In the genomic region with DNA sequence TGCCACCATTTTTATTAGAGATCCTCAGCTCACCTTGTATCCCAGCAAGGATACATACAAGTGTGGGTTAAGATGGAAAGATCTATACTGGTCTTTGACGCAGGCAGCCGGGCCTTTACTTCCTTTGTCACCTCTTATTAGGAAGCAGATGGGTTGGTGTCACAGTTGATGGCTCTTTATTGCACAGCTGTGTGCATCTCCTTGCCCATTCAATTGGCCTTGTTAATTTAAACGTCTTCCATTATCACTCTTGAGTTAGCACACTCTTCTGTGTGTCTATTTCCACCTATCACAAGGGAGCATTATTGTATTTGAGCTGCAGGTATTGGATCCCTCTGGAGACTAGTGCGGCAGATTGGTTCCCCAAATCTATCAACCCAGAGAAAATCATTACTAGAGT, we compare ENCODE assay signal across 15 mouse cellular contexts.
"Had no signal": no experiment of that assay in that cellular context is flagged by ENCODE, and none has a peak within 500 bp of the region (broad histone marks: within the 10 kb centered on the region; RNA-seq: fewer than 3 reads in every experiment).

No protein-coding gene starts in this region.

- H3K27ac ChIP-seq: liver, embryonic 13.5 days; midbrain, embryonic 12.5 days; neural tube, embryonic 13.5 days had no signal

- H3K9me3 ChIP-seq: liver, embryonic 13.5 days; midbrain, embryonic 12.5 days; neural tube, embryonic 13.5 days had no signal

- H3K27me3 ChIP-seq: liver, embryonic 13.5 days; midbrain, embryonic 12.5 days; neural tube, embryonic 13.5 days had no signal

- H3K4me1 ChIP-seq: liver, embryonic 13.5 days; midbrain, embryonic 12.5 days had no signal

- H3K36me3 ChIP-seq: liver, embryonic 13.5 days; midbrain, embryonic 12.5 days; neural tube, embryonic 13.5 days had no signal

- H3K9ac ChIP-seq: liver, embryonic 13.5 days; midbrain, embryonic 12.5 days; neural tube, embryonic 13.5 days had no signal

- DNase-seq: kidney, adult 18-20 months; kidney, adult 9 months; kidney, postnatal 14 days; kidney, postnatal 4 days; liver, embryonic 13.5 days; lung, adult 2 months; lung, postnatal 14 days; lung, postnatal 4 days; thymus, adult 18-20 months; thymus, postnatal 36 days had no signal

- H3K4me2 ChIP-seq: liver, embryonic 13.5 days; midbrain, embryonic 12.5 days; neural tube, embryonic 13.5 days had no signal

- H3K4me3 ChIP-seq: liver, embryonic 13.5 days; midbrain, embryonic 12.5 days; myocyte; neural tube, embryonic 13.5 days had no signal

- ATAC-seq: intestine, embryonic 16.5 days; midbrain, embryonic 16.5 days had no signal
